Mouse (Mus musculus) cortical plate, adult 2 months (tissue): ENCODE results near the gene Gm45233. TPM values are rescaled to one million over a fixed set of nuclear protein-coding genes. Genes with fewer than 3 reads are reported as not detected.
"Not testable (repeated sequence)": the region's sequence is repeated elsewhere in the genome, so short reads cannot be mapped to it uniquely, and the experiment has no call there.

ENCODE experiments used
- H3K27ac ChIP-seq: fragments of 200-500 bp; 2 replicates; pipeline ENCODE4 v1.5.1; 2012; ENCODE audit warnings: low read length, control low read depth, inconsistent platforms; ENCODE audit not compliant: insufficient read depth
- H3K4me1 ChIP-seq: fragments of 200-500 bp; 2 replicates; pipeline ENCODE4 v1.6.1; 2011; ENCODE audit warnings: low read length; ENCODE audit not compliant: control insufficient read depth, insufficient read depth
- H3K4me3 ChIP-seq: fragments of 200-500 bp; 2 replicates; pipeline ENCODE4 v1.5.1; 2011; ENCODE audit warnings: mild to moderate bottlenecking, low read length, control low read depth; ENCODE audit not compliant: insufficient read depth
- CTCF ChIP-seq: fragments of 200-500 bp; IDR thresholded peaks from 2 replicates; pipeline ENCODE4 v1.5.1; 2011; ENCODE audit warnings: mild to moderate bottlenecking, control low read depth, low read length; ENCODE audit not compliant: insufficient read depth; ENCODE audit errors: extremely low read depth
- POLR2A ChIP-seq: fragments of 200-500 bp; IDR thresholded peaks from 2 replicates; pipeline ENCODE4 v1.6.1; 2011; ENCODE audit warnings: mild to moderate bottlenecking, low read length, control low read depth; ENCODE audit not compliant: insufficient read depth; ENCODE audit errors: extremely low read depth
- polyA plus RNA-seq: library from polyadenylated mRNA; depleted of rRNA; stranded (reverse); fragments of >200 nt; gene quantifications from 2 replicates; pipeline ENCODE4 v1.2.3, GENCODE M21; 2012; rRNA removed

Gm45233 gene
- polyA plus RNA-seq: 0.78 and 2.1 TPM in 2 replicates

GRCm38 (mm10) chr7:43443917-43444293 lies at the start of gene Gm45233, which contains the start of gene Etfb:
Gene Gm45233 (plus strand): TSS chr7:43444128.
Gene Etfb (plus strand): TSS chr7:43444083.
- TF ChIP-seq POLR2A (peak; percentile 85), CTCF (no peak)
- Histone ChIP-seq H3K4me3 (peak within 1 kb of the TSS; percentile 54), H3K4me1 (no peaks in the 10 kb centered on the region; the same call in 1 of the 2 replicates), H3K27ac (peak within 1 kb of the TSS; percentile 89)

- no peak overlapping the region for H3K4me3 ChIP-seq
- H3K27ac ChIP-seq: no peak overlapping the region
- H3K4me1 ChIP-seq: no peaks in the 10 kb centered on the region
- TF ChIP-seq CTCF (no peak), POLR2A (no peak)
Observed at GRCm38 (mm10) chr7:43399501-43399900, 44.4 kb upstream of the Gm45233 start.

GRCm38 (mm10) chr7:43402718-43403117 lies 41.2 kb upstream of the Gm45233 start:
- no peak overlapping the region for H3K27ac ChIP-seq
- no peaks in the 10 kb centered on the region for H3K4me1 ChIP-seq
- no peak overlapping the region for H3K4me3 ChIP-seq
- TF ChIP-seq CTCF (no peak), POLR2A (no peak)

GRCm38 (mm10) chr7:43407573-43407972 lies 36.4 kb upstream of the Gm45233 start:
- no peak overlapping the region for H3K4me3 ChIP-seq
- TF ChIP-seq CTCF (no peak), POLR2A (no peak)

GRCm38 (mm10) chr7:43408131-43408553 lies 35.8 kb upstream of the Gm45233 start, which contains the start of gene Siglecg:
Gene Siglecg (plus strand): TSS chr7:43408204.
- TF ChIP-seq POLR2A (no peak), CTCF (no peak)
- H3K27ac ChIP-seq: no peak within 1 kb of the TSS
- no peak within 1 kb of the TSS for H3K4me3 ChIP-seq
- H3K4me1 ChIP-seq: no peaks in the 10 kb centered on the region

More at GRCm38 (mm10) chr7:43407573-43407972, 36.4 kb upstream of the Gm45233 start:
- Histone ChIP-seq H3K4me1 (no peaks in the 10 kb centered on the region), H3K27ac (no peak overlapping the region)

- no peak overlapping the region for H3K4me3 ChIP-seq
- H3K27ac ChIP-seq: no peak overlapping the region
- no peaks in the 10 kb centered on the region for H3K4me1 ChIP-seq
- TF ChIP-seq CTCF: no peak
- TF ChIP-seq POLR2A: no peak
Observed at GRCm38 (mm10) chr7:43409084-43409483, 34.8 kb upstream of the Gm45233 start.

GRCm38 (mm10) chr7:43411724-43412123 lies 32.2 kb upstream of the Gm45233 start:
- not testable (repeated sequence) for H3K27ac ChIP-seq, H3K4me3 ChIP-seq, H3K4me1 ChIP-seq

GRCm38 (mm10) chr7:43417298-43417697 lies 26.6 kb upstream of the Gm45233 start:
- Histone ChIP-seq H3K4me3 (no peak overlapping the region), H3K4me1 (no peaks in the 10 kb centered on the region), H3K27ac (no peak overlapping the region)
- TF ChIP-seq CTCF (no peak), POLR2A (no peak)

GRCm38 (mm10) chr7:43422995-43423617 lies 20.8 kb upstream of the Gm45233 start:
- H3K27ac ChIP-seq: no peak overlapping the region
- TF ChIP-seq CTCF: peak; percentile 86
- no peak for TF ChIP-seq POLR2A
- no peak overlapping the region for H3K4me3 ChIP-seq
- no peaks in the 10 kb centered on the region for H3K4me1 ChIP-seq

GRCm38 (mm10) chr7:43423991-43424625 lies 19.8 kb upstream of the Gm45233 start:
- Histone ChIP-seq H3K4me3 (no peak overlapping the region), H3K4me1 (no peaks in the 10 kb centered on the region), H3K27ac (no peak overlapping the region)
- TF ChIP-seq CTCF (no peak), POLR2A (no peak)

- TF ChIP-seq POLR2A (no peak), CTCF (no peak)
- Histone ChIP-seq H3K4me3 (no peak within 1 kb of the TSS), H3K4me1 (no peaks in the 10 kb centered on the region), H3K27ac (no peak within 1 kb of the TSS)
Observed at GRCm38 (mm10) chr7:43427406-43427805, 16.5 kb upstream of the Gm45233 start, which contains the start of gene Lim2. Gene Lim2 (plus strand): TSS chr7:43427670.
